In the genomic region with DNA sequence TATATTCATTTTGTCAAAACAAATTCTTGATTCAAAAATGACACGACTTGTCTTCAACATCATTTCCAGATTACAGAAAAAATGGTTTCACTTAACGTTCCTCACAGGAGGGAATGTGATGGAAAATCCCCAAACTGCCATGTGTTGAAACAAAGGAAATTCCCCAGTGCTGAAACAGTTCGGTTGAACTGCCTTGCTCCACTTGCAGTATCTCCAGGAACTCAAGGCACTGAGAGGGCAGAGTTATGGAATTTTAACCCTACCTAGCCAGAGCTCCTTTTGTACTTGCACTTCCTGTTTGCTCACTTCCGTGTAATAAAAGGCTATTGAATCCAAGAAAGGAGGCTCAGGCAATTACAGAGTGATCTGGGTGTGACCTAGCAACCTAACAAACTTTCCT, we compare ENCODE assay signal across 24 mouse cellular contexts. TPM values are rescaled to one million over a fixed set of nuclear protein-coding genes. Genes with fewer than 3 reads are reported as not detected.
DNase-seq lines count a peak whose midpoint lies in the region; ATAC-seq and TF ChIP-seq lines count a peak whose summit lies in the region.
"Had no signal": no experiment of that assay in that cellular context is flagged by ENCODE, and none has a peak within 500 bp of the region (broad histone marks: within the 10 kb centered on the region; RNA-seq: fewer than 3 reads in every experiment).

No protein-coding gene starts in this region.

- H3K9me3 ChIP-seq in lung, embryonic 14.5 days (ENCODE audit: low read depth, low read length), result no peaks in the 10 kb centered on the region
- H3K9me3 ChIP-seq: midbrain, embryonic 10.5 days; neural tube, embryonic 13.5 days had no signal

- peak; percentile 6 for DNase-seq in embryo, embryonic 10 days (ENCODE audit: low spot score)
- no peak for DNase-seq in embryo, embryonic 10.5 days (ENCODE audit: low spot score)
- DNase-seq in lung, embryonic 14.5 days, result peak; percentile 25
- no peak for DNase-seq in lung, postnatal 36 days
- no peak for DNase-seq in spleen, postnatal 4 days (ENCODE audit: low spot score in 2 of 2)
- DNase-seq in c-Kit-positive CD71-positive TER-119-positive erythroid progenitor cells, embryonic 14.5 days (ENCODE audit: low spot score), result no peak
- DNase-seq: adrenal gland, postnatal 36 days; cerebellum, adult 9-10 months; thymus, adult 18-20 months had no signal

- 10% methylated on average over 4 of the region's 4 CpGs for WGBS in lung, embryonic 14.5 days

- ATAC-seq in lung, embryonic 14.5 days (ENCODE audit: insufficient read depth), result no peak
- 0 out of 2 replicates have a peak, but pooled peaks have one; percentile 26 for ATAC-seq in megakaryocyte progenitor cell, adult 5-6 weeks (replicated peaks; ENCODE audit: poor library complexity)
- ATAC-seq: hindbrain, postnatal 0 days had no signal

- no peak for TF ChIP-seq POLR2A in embryonic fibroblast, embryonic 13.5 days (IDR thresholded peaks at IDR 0.05; ENCODE audit: low read depth, low read length)

- no peak overlapping the region for H3K9ac ChIP-seq in lung, embryonic 14.5 days
- H3K9ac ChIP-seq: neural tube, embryonic 13.5 days had no signal

- no peak overlapping the region for H3K27ac ChIP-seq in lung, embryonic 14.5 days (ENCODE audit: low read depth)
- H3K27ac ChIP-seq in embryonic fibroblast, embryonic 13.5 days (ENCODE audit: insufficient read depth, low read length), result peak overlapping the region; percentile 93
- H3K27ac ChIP-seq: hindbrain, postnatal 0 days; midbrain, embryonic 10.5 days; neural tube, embryonic 13.5 days had no signal

- H3K27me3 ChIP-seq in lung, embryonic 14.5 days (ENCODE audit: insufficient read depth, low read length), result no peaks in the 10 kb centered on the region
- H3K27me3 ChIP-seq: neural tube, embryonic 13.5 days had no signal

- no peak overlapping the region for H3K4me2 ChIP-seq in lung, embryonic 14.5 days
- H3K4me2 ChIP-seq: liver, embryonic 11.5 days; neural tube, embryonic 13.5 days had no signal

- no peaks in the 10 kb centered on the region for H3K36me3 ChIP-seq in lung, embryonic 14.5 days (ENCODE audit: insufficient read depth)
- H3K36me3 ChIP-seq: midbrain, embryonic 10.5 days; neural tube, embryonic 13.5 days had no signal

- H3K4me3 ChIP-seq in lung, embryonic 14.5 days (ENCODE audit: low read depth, low read length), result no peak overlapping the region
- no peak overlapping the region for H3K4me3 ChIP-seq in embryonic fibroblast, embryonic 13.5 days (ENCODE audit: insufficient read depth, low read length)
- H3K4me3 ChIP-seq: midbrain, embryonic 10.5 days; neural tube, embryonic 13.5 days had no signal

- no peak for TF ChIP-seq CTCF in lung, embryonic 14.5 days (IDR thresholded peaks at IDR 0.05; ENCODE audit: low read depth)
- TF ChIP-seq CTCF in embryonic fibroblast, embryonic 13.5 days (IDR thresholded peaks at IDR 0.05; ENCODE audit: borderline replicate concordance, insufficient read depth, low read length), result no peak

- no peaks in the 10 kb centered on the region for H3K4me1 ChIP-seq in lung, embryonic 14.5 days (ENCODE audit: insufficient read depth)
- peaks cover 4% of the 10 kb centered on the region for H3K4me1 ChIP-seq in embryonic fibroblast, embryonic 13.5 days (ENCODE audit: control insufficient read depth, insufficient read depth, low read length)
- H3K4me1 ChIP-seq: midbrain, embryonic 10.5 days; neural tube, embryonic 13.5 days had no signal

RNA-seq across cellular contexts. Expression of gene Vmn1r39, which starts 38.5 kb away (rescaled TPM):
- not detected in 2 replicates for polyA plus RNA-seq in lung, embryonic 14.5 days (2014; fragmentation: Nextera tagmentation; extraction: Ambion mirVana)
- not detected in 2 replicates for polyA plus RNA-seq in embryonic fibroblast, embryonic 13.5 days (2011; ENCODE audit: insufficient read length, low read depth, missing spikeins)
- total RNA-seq in megakaryocyte progenitor cell, adult 5-6 weeks (2015), result not detected in 2 replicates
- total RNA-seq in megakaryocyte progenitor cell, adult 5-6 weeks (2017), result not detected in 2 replicates
- total RNA-seq: adrenal gland, postnatal 36 days; gastrocnemius, adult 8-10 months; heart, adult 18-20 months; hematopoietic stem cell, adult 5-6 weeks; hindbrain, postnatal 0 days; layer of hippocampus, postnatal 10 days; left cerebral cortex, postnatal 25 days had no signal
- polyA plus RNA-seq: heart, embryonic 14.5 days; hindbrain, postnatal 0 days; kidney, embryonic 16.5 days; liver, embryonic 11.5 days; lung, embryonic 16.5 days; midbrain, embryonic 10.5 days; neural tube, embryonic 13.5 days; stomach, embryonic 14.5 days had no signal

RNA-seq across cellular contexts. Expression of gene Gng12, which starts 47.3 kb away (rescaled TPM):
- 119 and 131 TPM in 2 replicates for polyA plus RNA-seq in lung, embryonic 14.5 days (2014; fragmentation: Nextera tagmentation; extraction: Ambion mirVana)
- polyA plus RNA-seq in embryonic fibroblast, embryonic 13.5 days (2011; ENCODE audit: insufficient read length, low read depth, missing spikeins), result 246 and 251 TPM in 2 replicates
- 190 and 214 TPM in 2 replicates for total RNA-seq in megakaryocyte progenitor cell, adult 5-6 weeks (2015)
- total RNA-seq in megakaryocyte progenitor cell, adult 5-6 weeks (2017), result 115 and 154 TPM in 2 replicates

Comparison
In these comparisons a context has a peak if more than half of its experiments do, and no peak if none do; other contexts are left out.
1. DNase-seq: peak in embryo, embryonic 10 days (single experiment) and lung, embryonic 14.5 days (single experiment); none in embryo, embryonic 10.5 days (single experiment), lung, postnatal 36 days (single experiment), spleen, postnatal 4 days (0 of 2) and c-Kit-positive CD71-positive TER-119-positive erythroid progenitor cells, embryonic 14.5 days (single experiment).